Mouse (Mus musculus) kidney, adult 2 months (tissue): ENCODE measurements at regions not wholly inside any gene's neighbourhood (a gene's known extent, or its start where the extent isn't known, plus 50 kb on each side); places are given as distances from the start of the nearest gene placed in this dataset.

ENCODE experiments used
- CTCF ChIP-seq: fragments of 200-500 bp; conservative IDR thresholded peaks from 2 replicates; pipeline ENCODE4 v1.5.1; 2011; ENCODE audit warnings: low read depth, mild to moderate bottlenecking, control low read depth, low read length, moderate library complexity, mixed read lengths; ENCODE audit not compliant: insufficient read depth, insufficient read length
- POLR2A ChIP-seq: fragments of 200-500 bp; IDR thresholded peaks from one replicate; pipeline ENCODE4 v1.6.1; 2011; ENCODE audit warnings: low read depth, low read length, control low read depth

GRCm38 (mm10) chr12:25792571-25793075 lies 622.4 kb downstream of the Rnf144a start:
- TF ChIP-seq POLR2A (no peak), CTCF (no peak)
